Mouse (Mus musculus): ENCODE data around the gene Hk1. TPM values are rescaled to one million over a fixed set of nuclear protein-coding genes. Genes with fewer than 3 reads are reported as not detected.

The Hk1 gene
- 100 to 1,000 TPM; 235 to 242 TPM for total RNA-seq (2021)

GRCm38 (mm10) chr10:62379808-62380207 lies at the start of gene Hk1:
TSS of gene Hk1 (minus strand) at chr10:62379908.
- DNase-seq: no peak

- no peak for DNase-seq
These were observed 45.6 kb upstream of the Hk1 start for GRCm38 (mm10) chr10:62425081-62425871.

GRCm38 (mm10) chr10:62422255-62422654 lies 42.5 kb upstream of the Hk1 start, which contains the start of gene Hkdc1:
TSS of gene Hkdc1 (minus strand) at chr10:62422491.
- no peak for DNase-seq

- DNase-seq: no peak
These were observed 41.4 kb upstream of the Hk1 start for GRCm38 (mm10) chr10:62421127-62421526.

- DNase-seq: no peak
These were observed 40.7 kb upstream of the Hk1 start for GRCm38 (mm10) chr10:62420399-62420798.

GRCm38 (mm10) chr10:62419422-62419821 lies 39.7 kb upstream of the Hk1 start:
- DNase-seq: no peak

- no peak for DNase-seq
These were observed 39.2 kb upstream of the Hk1 start for GRCm38 (mm10) chr10:62418831-62419356.

GRCm38 (mm10) chr10:62413606-62413982 lies 33.9 kb upstream of the Hk1 start:
- DNase-seq: no peak

- no peak for DNase-seq
These were observed 33.3 kb upstream of the Hk1 start for GRCm38 (mm10) chr10:62412906-62413605.

- no peak for DNase-seq
These were observed 32.0 kb upstream of the Hk1 start for GRCm38 (mm10) chr10:62411431-62412410.

GRCm38 (mm10) chr10:62410943-62411342 lies 31.2 kb upstream of the Hk1 start:
- DNase-seq: peak; percentile 79

- DNase-seq: peak; percentile 52
These were observed 25.2 kb upstream of the Hk1 start for GRCm38 (mm10) chr10:62404901-62405300.

GRCm38 (mm10) chr10:62401641-62402111 lies 22.0 kb upstream of the Hk1 start:
- DNase-seq: peak; percentile 40

GRCm38 (mm10) chr10:62383011-62383410 lies 3.3 kb upstream of the Hk1 start:
- no peak for DNase-seq

- DNase-seq: no peak
These were observed 1.2 kb upstream of the Hk1 start for GRCm38 (mm10) chr10:62380936-62381335.

GRCm38 (mm10) chr10:62358827-62359226 lies 20.9 kb downstream of the Hk1 start:
- DNase-seq: no peak

GRCm38 (mm10) chr10:62356105-62356730 lies 23.5 kb downstream of the Hk1 start:
- peak; percentile 60 for DNase-seq

- no peak for DNase-seq
These were observed 34.6 kb downstream of the Hk1 start for GRCm38 (mm10) chr10:62345147-62345546.

GRCm38 (mm10) chr10:62344004-62344752 lies 35.5 kb downstream of the Hk1 start:
- no peak for DNase-seq

GRCm38 (mm10) chr10:62342512-62342911 lies 37.2 kb downstream of the Hk1 start:
- DNase-seq: no peak

GRCm38 (mm10) chr10:62341956-62342355 lies 37.8 kb downstream of the Hk1 start:
- DNase-seq: no peak

Data from heart, postnatal 4 days (tissue).